Mouse (Mus musculus) heart, postnatal 4 days (tissue): Measurements from ENCODE around the gene Dcst2. TPM values are rescaled to one million over a fixed set of nuclear protein-coding genes. Genes with fewer than 3 reads are reported as not detected.

Source experiments
- DNase-seq: peaks from one replicate; pipeline ENCODE4 v3.0.0; 2021
- total RNA-seq, 2 experiments: library from RNA; stranded (reverse); gene quantifications; 2 replicates each; pipeline ENCODE4 v1.2.3; 2021

Gene Dcst2
- total RNA-seq: under 1 TPM; 0.14 to 0.23 TPM

DNA sequence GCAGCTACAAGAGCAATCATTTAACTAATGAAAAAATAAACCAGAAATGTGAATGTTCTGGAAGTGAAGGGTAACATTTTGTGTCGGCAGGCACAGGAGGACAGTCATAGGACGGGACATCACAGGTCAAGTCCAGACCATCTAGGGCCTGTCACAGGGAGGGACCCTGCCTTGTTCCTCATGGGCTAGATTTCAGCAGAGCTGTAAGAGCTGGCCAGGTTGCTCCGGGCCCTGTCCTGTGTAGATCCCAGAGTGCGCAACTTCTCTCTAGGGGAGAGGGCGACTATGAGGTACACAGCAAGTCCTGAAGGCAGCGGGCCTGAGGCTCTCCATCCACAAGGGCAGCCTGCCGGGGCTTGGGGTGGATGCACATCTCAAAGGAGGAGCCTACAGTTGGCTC, at the start of gene Dcst2:
Gene Dcst2 (plus strand): TSS at position 301 of the 400 bp plus-strand sequence.
- DNase-seq: no peak

DNA sequence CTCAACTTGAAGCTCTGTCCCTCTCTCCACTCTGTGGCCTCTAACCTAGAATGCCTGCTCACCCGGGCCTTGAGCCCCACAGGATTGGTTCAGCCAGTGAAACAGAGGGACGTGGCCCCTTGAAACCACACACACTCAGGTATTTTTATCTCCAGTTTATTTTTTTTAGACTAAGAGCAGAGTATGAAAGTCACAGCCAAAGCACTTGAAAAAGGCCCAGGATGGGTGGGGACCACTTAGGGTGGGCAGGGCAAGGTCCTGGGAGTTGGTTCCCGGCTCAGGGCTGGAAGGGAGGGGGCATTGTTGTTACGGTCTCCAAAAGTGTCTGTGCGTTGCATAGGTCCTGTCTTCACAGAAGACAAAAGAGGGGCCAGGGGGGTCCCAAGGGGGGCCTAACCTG, 47.4 kb upstream of the Dcst2 start:
- DNase-seq: no peak

DNA sequence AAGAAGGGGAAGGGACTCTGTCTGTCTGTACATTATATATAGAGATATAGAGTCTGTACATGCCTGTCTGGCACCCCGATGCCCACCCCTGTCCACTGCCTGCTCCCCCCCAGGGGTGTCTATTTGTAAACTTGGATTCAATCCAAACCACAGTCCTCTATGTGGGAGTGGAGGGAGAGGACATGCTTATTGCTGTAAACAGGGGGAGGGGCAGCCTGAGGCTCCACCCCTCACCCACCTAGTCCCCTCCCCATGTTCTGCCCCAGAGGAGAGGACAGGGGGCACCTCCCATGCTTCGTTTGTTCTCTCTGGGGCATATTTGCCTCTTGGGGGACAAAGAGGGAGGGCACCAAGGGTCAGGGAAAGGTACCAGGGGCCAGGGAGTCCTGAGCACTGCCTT, 47.0 kb upstream of the Dcst2 start:
- DNase-seq: no peak

DNA sequence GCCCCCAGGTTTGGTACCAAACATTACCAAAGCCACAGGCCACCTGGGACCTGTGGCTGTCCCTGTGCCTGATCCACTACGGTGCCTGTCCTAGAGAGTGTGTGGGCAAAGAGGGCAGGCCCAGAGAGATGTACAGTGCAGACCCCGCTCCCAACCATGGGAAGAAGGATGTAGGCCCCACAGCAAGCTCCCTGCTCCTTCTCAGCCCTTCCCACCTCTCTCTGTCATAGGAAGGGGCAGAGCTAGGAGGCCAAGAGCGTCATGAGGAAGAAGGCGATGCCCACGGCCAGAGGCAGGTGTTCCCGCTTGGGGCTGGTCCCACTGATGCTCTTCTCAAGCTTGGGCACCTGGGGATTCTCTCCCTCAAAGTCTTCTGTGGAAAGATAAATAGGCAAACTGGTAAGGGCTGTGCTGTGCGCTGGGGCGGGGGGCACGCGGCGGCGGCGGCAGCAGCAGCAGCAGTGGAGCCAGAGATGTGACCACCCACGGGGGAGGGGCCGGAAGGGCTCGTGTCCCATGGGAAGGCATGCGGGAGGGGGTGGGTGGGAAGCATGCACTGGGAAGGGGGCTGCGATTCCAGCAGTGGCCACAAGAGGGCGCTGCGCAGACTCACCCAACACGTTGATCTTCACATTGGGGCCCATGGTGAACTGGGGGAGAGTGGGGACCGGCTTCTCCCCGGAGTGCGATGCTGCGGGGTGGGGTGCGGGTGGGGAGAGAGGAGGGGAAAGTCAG, 46.4 kb upstream of the Dcst2 start:
- DNase-seq: peak; percentile 92

DNA sequence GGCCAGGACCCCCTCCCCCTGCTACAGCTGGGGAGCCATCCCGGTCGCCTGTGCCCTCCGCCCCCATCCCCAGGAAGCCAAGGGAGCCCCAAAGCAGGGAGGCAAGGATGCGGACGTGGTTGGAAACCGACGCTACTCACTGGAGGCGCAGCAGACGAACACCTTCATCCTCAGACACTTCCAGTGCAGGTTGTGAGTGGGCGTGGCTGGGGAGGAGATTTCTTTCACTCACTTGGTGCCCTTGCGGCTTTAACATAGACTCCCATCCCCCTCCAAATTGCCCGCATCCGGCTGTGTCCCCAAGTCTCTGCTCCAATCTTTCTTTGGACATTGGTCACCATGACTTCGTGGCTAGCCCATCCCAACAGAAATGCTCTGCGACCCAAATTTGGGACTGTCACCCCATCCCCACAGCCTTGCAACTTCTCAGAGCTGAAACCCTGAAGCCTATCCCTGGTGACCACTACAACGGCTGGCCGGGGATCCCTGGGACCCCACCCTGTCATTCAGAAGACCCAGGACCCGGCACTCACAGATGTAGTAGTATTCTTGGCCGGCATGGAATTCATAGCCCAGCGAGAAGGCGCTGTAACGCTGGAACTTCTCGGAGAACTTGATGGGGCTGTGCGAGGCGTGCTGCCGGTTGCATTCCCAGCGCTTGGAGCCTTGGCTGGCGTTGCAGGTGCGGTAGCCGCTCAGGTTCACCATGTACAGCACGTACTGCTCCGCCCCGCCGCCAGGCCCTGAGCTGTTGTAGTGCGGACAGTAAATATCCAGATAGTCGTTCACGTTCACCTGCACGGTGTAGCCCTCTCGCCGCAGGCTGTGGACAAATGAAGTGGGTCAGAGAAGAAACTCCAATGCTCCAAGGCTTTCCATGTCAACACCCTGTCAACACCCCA, 45.6 kb upstream of the Dcst2 start:
- DNase-seq: no peak

DNA sequence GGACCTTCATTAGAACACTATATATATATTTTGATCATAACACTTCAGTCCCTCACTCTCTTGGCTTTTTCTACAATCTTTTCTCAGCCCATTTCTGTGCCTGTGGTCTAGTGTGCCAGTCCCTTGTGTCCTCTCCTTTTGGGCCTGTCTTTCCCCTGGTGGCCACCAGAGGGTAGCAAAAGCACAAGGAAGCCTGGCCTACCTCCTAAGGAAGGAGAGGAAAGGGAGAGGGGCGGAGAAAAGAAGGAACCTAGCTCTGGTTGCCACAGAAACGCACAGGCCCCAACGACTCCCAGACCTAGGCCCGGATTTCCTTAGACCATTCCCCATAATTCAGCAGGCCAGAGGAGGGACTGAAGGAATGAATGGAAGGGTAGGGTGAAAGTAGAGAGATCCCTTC, 44.9 kb upstream of the Dcst2 start:
- DNase-seq: peak; percentile 91

DNA sequence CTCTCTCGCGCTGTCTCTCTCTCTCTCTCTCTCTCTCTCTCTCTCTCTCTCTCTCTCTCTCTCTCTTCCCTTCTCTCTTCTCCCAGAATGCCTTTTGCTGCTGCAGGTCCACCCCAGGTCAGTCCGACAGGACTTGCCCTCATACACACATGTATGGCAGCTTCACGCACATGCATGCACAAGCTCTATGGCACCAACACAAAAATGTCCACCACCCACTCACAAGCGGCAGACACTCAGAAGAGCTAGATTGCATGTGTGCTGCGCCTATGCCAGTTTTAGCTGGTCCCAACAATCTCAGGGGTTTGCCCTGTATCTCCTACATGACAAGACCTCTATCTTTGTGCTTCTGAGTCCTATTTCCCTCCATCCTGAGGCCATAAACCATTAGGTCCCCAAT, 44.5 kb upstream of the Dcst2 start:
- DNase-seq: no peak

DNA sequence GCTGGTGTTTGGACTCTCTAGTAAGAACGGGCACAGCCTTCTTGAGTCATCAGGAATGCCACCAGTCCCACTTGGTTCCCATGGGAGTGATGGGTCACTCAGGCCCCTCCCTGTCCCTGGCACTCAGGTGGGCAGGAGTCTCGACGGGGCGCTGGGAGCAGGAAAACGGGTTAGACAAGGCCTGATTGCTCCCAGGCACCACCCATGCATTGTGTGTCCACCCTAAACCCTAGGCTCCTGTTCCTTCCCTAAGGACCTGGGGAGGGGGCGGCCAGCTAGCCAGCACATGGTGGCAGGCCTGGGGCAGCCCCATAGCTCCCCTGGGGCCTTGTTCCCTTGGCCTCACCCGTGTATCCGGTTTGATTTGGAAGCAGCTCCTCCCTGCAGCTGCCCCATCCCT, 43.5 kb upstream of the Dcst2 start:
- DNase-seq: no peak

DNA sequence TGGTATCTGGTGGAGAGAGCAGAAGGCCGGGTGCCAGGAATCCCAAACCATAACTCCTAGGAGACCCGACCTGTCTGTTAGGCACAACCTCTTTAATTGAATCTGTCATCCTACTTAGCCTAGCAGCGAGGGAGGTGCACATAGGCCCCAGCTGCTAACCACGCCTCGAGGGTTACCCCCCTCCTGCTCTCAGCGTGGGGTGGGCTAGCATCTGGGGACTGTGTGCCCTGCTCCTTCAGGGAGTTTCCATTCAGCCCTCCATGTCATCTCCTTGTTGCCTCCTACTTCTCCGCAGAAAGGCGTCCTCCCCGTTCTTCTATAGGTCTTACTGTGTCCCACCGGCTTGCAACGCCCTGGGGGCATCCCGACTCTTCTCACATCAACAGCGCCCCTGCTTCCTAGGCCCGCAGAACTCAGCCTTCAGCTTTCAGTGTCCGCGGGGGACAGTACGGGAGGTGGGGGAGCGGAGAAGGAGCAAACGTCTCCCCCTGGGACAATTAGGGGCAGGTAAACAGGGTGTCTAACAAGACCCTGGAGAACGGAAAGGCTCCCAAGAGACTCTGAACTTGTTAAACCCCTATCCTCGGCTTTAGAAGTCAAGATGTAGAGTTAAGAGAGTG, 42.7 kb upstream of the Dcst2 start:
- no peak for DNase-seq

DNA sequence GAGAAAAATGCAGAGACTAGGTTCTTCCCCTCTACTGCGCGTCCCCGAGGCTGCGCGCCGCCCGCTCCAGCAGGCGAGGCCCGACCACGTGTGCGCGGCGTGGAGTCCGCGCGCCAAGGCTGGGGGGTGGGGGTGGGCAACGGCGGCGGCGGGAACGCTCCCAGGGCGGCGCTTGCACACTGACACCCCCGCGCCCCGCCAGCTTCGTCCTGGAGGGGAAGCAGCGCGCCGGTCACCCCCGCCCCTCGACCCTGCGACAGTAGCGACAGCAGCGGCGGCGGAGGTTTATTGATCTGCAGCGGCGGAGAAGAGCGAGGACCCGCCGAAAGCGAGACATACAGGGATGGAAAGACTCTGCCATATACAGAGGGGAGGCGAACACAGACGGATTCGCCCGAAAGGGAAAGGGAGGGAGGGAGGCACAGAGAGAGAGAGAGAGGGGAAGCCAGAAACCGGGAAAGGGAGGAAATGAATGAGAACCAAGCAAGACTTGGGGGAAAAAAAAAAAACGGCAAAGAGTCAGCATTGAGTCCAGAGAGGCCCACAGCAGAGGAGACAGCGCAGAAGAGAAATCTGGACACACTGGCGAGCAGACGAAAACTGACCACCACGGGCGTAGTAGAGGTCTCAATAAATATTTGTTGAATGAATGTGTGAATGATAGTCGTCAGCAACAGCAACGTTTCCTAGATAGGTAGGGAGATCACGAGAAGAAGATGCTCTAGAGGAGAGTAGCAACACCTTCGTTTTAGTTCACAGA, 42.0 kb upstream of the Dcst2 start:
- peak; percentile 22 for DNase-seq

DNA sequence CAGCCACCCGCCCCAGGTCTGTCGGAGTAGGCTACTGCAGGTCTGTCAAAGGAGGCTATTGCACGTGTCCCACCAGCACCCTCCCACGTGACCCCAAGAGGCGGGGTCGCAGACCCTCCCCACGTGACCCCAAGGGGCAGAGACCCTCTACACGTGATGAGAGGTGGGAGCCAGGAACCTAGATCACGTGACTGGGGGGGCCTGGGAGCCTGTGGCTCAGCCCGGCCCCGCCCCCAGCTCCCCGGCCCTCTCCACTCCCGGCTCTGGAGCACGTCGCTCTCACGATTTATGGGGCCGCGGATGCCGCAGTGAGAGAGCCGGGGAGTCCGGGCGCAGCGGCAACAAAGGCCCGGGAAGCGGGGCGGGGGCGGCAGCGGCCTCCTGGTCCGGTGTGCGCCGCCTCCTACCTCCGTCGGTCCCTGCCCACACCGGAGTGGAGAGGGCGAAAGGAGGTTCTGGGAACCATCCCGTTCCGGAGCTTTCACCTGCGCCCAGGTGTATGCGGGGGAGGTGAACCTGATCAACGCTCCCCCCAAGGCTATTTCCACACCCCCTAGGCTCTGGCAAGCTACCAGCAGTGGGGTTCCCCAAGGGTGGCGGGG, 41.1 kb upstream of the Dcst2 start:
- DNase-seq: peak; percentile 28

DNA sequence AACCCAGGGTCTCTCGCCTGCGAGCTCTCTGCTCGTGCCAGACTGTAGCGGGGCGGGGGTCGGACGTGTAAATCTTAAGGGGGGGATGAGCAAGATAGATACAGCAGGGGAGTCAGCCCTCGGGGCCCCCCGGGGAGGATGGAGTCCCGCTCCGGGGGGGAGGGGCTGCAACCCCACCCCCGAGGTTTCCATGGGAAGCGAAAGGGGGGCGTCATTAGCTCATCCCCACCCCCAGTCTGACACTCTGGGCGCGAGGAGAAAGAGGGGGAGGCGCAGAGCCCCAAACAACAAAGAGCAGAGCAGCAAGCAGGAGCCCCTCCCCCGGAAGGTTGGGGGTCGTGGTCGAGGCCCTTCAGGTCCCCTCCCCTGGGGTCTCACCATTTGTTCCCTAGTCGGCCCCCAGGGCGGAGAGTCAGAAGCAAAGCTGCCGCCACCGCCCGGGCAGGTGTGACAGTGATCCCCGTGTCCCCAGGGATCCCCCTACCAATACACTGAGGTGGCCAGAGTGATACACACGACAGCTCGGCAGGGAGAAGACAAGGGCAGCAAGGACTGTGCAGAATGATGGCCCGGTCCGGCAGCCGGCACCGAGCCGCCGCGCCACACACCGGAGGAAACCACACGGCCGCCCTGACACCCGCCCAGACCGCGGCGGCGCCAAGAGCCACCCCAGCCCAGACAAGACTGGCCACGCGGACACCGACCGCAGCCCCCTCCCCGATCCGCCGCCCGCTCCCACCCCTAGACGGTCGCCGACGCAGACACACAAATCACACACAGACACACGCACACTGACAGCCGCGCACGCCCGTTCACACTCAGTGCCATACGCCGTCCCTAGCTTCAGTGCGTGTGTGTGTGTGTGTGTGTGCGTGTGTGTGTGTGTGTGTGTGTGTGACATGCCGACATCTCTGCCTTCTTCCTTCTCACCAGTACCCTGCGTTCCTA, 40.3 kb upstream of the Dcst2 start:
- DNase-seq: peak; percentile 22

DNA sequence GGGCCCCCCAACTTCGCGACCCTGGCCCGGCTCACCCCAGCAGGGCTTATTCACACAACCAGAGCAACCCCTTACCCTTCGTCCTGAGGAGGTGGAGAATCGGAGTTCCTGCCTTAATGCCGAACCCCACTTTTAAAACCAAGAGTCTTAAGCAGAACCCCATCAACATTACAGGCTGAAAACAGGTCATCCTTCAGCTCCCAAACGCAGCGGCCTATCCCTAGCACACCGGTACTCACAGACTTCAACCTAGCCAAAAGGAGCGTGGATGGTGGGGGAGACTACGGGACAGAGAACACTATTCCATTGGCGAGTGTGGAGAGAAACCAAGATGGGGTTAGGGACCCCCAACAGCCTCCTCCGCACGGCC, 39.7 kb upstream of the Dcst2 start:
- DNase-seq: no peak

DNA sequence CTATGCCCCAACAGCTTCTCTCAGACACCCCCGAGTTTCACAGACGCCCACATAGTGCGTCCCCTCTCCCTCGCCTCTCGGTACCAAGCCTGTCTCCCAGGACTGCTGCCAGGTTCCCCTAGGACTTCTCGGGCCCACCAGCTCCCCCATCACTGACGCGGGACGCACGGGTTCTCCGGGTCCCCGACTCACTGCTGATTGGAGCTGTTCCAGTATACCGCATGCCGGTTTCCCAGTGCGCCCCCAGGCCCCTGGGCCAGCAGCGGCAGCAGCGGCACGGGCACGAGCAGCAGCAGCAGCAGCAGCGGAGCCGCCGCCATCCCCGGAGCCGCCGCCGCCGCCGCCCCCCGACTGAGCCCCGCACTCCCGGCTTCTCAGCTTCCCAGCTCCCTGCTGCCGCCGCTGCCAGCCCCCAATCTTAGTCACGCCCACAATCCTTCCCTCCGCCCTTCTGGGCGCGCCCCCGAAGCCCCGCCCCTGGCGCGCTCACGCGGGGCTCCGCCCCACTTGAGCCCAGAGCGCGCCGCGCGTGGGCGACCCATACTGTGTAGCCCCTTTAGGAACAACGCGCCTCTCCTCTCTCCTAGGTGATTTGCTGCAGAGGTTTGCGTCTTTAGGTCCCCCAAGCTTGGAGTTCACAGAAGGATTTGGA, 39.1 kb upstream of the Dcst2 start, which contains the start of gene Efna3:
Gene Efna3 (minus strand): TSS at position 452 of the 652 bp plus-strand sequence.
- DNase-seq: peak; percentile 77

DNA sequence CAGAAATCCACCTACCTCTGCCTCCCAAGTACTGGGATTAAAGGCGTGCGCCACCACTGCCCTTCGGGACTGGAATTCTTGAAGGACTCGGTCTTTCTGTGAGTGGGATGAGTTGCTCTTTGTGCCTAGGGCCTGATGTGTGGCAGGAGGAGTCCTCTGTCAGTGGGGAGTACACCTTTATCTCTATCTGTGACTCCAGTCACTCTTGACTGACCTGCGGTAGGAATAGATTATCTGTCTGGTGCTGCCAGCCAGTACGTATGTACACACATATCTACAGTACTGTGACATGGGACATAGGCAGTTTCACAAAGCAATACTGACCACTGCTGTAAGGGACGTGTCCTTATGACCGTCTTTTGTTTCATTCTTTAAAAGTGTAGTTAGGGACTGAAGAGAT, 35.9 kb upstream of the Dcst2 start:
- no peak for DNase-seq

DNA sequence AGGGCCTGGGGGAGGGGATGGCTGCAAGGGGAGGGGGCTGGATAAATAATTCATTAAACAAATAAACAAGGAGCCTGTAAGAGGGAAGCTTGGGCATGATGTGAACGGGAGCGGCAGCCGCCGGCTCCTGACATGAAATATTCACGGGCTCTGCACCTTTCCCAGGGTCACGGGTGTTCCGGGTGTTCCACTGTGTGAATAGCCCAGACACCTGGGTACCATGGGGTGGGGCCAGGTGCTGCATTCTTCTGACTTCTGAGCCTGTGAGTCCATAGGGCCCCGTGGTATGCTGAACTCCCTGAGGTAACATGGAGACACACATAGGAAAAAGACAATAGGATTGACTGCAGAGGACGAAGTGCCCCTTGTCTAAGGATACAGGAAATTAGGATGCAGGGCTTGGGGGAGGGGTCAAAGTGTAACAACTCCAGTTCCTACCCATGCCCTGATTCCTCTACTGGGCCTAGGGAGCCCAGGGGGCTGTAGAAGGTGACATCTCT, 34.4 kb upstream of the Dcst2 start:
- no peak for DNase-seq

DNA sequence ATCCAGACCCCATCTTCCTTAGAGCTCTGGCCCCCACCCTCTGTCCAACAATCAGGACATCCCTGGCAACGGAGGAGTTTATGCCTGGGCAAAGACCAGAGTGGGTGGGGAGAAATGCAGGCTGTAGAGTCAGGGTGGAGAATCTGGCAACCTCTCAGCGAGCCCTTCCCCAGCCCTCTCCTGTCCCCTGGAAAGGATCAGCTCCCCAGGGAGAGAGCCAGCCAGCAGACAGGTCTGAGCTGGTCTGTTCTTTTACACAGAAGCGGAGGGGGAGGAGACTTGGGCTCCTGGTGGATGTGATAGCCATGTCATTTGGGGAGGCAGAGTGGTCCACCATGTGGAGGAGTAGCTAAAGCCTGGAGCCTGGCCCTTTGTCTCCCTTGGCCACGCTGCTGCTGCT, 33.2 kb upstream of the Dcst2 start:
- DNase-seq: no peak

DNA sequence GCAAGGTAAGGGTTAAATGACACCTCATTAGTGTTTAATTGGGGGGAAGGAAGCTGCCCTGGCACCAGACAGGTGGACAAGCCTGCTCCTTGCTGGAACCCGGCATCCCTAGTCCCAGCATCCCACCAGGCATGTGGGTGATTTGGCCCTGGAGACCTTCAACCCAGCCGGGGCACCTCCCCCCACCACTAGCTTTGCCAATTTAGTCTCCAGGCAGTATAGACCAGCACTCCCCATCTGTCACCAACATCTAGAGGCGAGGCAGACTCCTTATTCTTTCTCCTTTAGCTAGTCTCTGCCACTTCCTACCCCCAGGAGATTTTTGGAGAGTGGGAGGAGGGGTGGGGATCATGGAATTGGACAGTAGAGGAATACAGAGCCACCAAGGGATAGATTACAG, 31.4 kb upstream of the Dcst2 start:
- no peak for DNase-seq

DNA sequence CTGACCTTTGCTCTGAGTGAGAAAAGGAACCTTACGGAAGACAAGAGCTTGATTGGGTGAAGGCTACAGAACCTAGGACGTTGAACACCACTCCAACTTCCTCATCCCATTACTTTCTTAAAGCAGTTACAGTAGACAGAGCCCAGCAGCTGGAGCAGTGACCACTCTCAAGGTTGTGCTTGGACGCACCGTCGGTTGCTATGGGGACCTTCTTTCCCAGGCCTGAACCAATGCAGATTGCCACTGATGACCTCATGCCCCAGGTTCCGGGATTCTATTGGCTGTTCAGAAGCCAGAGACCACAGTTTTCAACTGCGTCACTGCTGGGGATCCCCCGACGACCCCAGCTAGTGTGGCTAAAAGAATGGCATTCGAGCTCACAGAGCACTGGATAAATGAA, 30.8 kb upstream of the Dcst2 start:
- no peak for DNase-seq

DNA sequence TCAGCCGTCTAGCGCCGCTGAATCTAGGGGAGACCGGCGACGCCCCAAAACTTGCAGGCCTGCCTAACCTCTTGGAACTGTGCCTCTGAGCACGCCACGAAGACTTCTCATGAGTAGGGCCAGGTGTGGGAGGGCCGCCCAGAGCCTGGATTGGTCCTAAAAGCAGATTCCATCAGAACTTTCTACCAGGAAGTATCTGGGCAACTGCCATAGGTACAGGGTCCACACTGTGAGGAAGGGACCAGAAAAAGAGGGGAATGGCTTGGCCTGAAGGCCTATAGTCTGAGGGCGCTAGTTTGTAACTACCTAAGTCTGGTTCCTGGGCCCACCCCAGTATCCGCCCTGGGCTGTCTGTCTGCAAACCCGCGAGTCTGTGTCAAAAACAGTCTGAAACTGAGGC, 30.2 kb upstream of the Dcst2 start:
- DNase-seq: no peak
